Mouse (Mus musculus) C2C12 (cell line): ENCODE measurements around the gene Crygn. TPM values are rescaled to one million over a fixed set of nuclear protein-coding genes. Genes with fewer than 3 reads are reported as not detected.

Experiments used
- H3K27me3 ChIP-seq: one replicate; pipeline ENCODE4 v1.6.1; 2011; ENCODE audit not compliant: control insufficient read depth, insufficient read depth, insufficient read length
- H3K36me3 ChIP-seq: one replicate; pipeline ENCODE4 v1.6.1; 2011; ENCODE audit not compliant: control insufficient read depth, insufficient read depth
- H3K4me3 ChIP-seq: one replicate; pipeline ENCODE4 v1.5.1; 2011; ENCODE audit warnings: mild to moderate bottlenecking, control low read depth; ENCODE audit not compliant: poor library complexity, insufficient read depth, severe bottlenecking
- H3K79me2 ChIP-seq: one replicate; pipeline ENCODE4 v1.6.1; 2011; ENCODE audit not compliant: control insufficient read depth, insufficient read depth
- H3K79me3 ChIP-seq: one replicate; pipeline ENCODE4 v1.6.1; 2011; ENCODE audit warnings: low read depth, control low read depth
- H3ac ChIP-seq: one replicate; pipeline ENCODE3; 2011; ENCODE audit warnings: low read depth; ENCODE audit not compliant: control insufficient read depth, insufficient read length
- CEBPB ChIP-seq: IDR thresholded peaks from one replicate; pipeline ENCODE4 v1.6.1; 2011; ENCODE audit warnings: low read depth, mild to moderate bottlenecking, control low read depth, moderate library complexity
- CTCF ChIP-seq: IDR thresholded peaks from one replicate; pipeline ENCODE4 v1.5.1; 2011; ENCODE audit not compliant: control insufficient read depth, insufficient read depth, insufficient read length
- FOSL1 ChIP-seq: IDR thresholded peaks from one replicate; pipeline ENCODE4 v1.8.0; 2011; ENCODE audit warnings: mild to moderate bottlenecking, low read length; ENCODE audit not compliant: poor library complexity, insufficient read depth, severe bottlenecking
- MAX ChIP-seq: IDR thresholded peaks from one replicate; pipeline ENCODE4 v1.6.1; 2011; ENCODE audit warnings: mild to moderate bottlenecking, control low read depth
- MYOD1 ChIP-seq: IDR thresholded peaks from one replicate; pipeline ENCODE4 v1.6.1; 2011; ENCODE audit warnings: low read depth; ENCODE audit not compliant: control insufficient read depth, insufficient read length
- MYOG ChIP-seq: IDR thresholded peaks from one replicate; pipeline ENCODE4 v1.6.1; 2011; ENCODE audit not compliant: control insufficient read depth, insufficient read length; ENCODE audit errors: extremely low read depth
- USF1 ChIP-seq: IDR thresholded peaks from one replicate; pipeline ENCODE4 v1.6.1; 2011; ENCODE audit warnings: low read depth, mild to moderate bottlenecking, control low read depth, moderate library complexity
- polyA plus RNA-seq: library from polyadenylated mRNA; unstranded; fragments of >200 nt; fragmentation: generic; extraction: Trizol; gene quantifications from one replicate; pipeline ENCODE4 v1.2.1, GENCODE M21; 2012; ENCODE audit warnings: missing spikeins

Gene Crygn
- polyA plus RNA-seq, 1 experiment: not detected

- no peaks in the 10 kb centered on the region for H3K36me3 ChIP-seq
- H3ac ChIP-seq: no peak overlapping the region
- TF ChIP-seq USF1: no peak
- TF ChIP-seq MYOD1: no peak
- no peak for TF ChIP-seq FOSL1
- TF ChIP-seq MYOG: no peak
- TF ChIP-seq MAX: no peak
- no peak for TF ChIP-seq CEBPB
- no peak for TF ChIP-seq CTCF
- peaks cover 36% of the 10 kb centered on the region for H3K27me3 ChIP-seq
- H3K79me2 ChIP-seq: no peaks in the 10 kb centered on the region
- H3K4me3 ChIP-seq: no peak overlapping the region
- H3K79me3 ChIP-seq: no peaks in the 10 kb centered on the region
Observed at GRCm38 (mm10) chr5:24724805-24725204, 33.0 kb downstream of the Crygn start.

- Histone ChIP-seq H3K36me3 (no peaks in the 10 kb centered on the region), H3ac (no peak overlapping the region), H3K4me3 (no peak overlapping the region), H3K27me3 (peaks cover 30% of the 10 kb centered on the region), H3K79me2 (no peaks in the 10 kb centered on the region), H3K79me3 (no peaks in the 10 kb centered on the region)
- no peak for TF ChIP-seq FOSL1
- TF ChIP-seq USF1: no peak
- TF ChIP-seq MYOD1: no peak
- TF ChIP-seq MYOG: no peak
- no peak for TF ChIP-seq CEBPB
- TF ChIP-seq CTCF: no peak
- TF ChIP-seq MAX: no peak
Observed at GRCm38 (mm10) chr5:24724270-24724634, 33.6 kb downstream of the Crygn start.

- no peaks in the 10 kb centered on the region for H3K36me3 ChIP-seq
Observed at GRCm38 (mm10) chr5:24723527-24724269, 34.1 kb downstream of the Crygn start.

GRCm38 (mm10) chr5:24719852-24720251 is 38.0 kb downstream of the Crygn start:
- H3K4me3 ChIP-seq: no peak overlapping the region
- H3K79me3 ChIP-seq: no peaks in the 10 kb centered on the region
- peaks cover 31% of the 10 kb centered on the region for H3K27me3 ChIP-seq
- no peaks in the 10 kb centered on the region for H3K79me2 ChIP-seq
- no peak for TF ChIP-seq MYOG
- TF ChIP-seq USF1: no peak
- no peak for TF ChIP-seq FOSL1
- no peak for TF ChIP-seq CTCF
- no peak for TF ChIP-seq MYOD1
- TF ChIP-seq MAX: no peak
- TF ChIP-seq CEBPB: no peak
- no peaks in the 10 kb centered on the region for H3K36me3 ChIP-seq
- H3ac ChIP-seq: no peak overlapping the region

More at GRCm38 (mm10) chr5:24723527-24724269, 34.1 kb downstream of the Crygn start:
- Histone ChIP-seq H3K4me3 (no peak overlapping the region), H3K79me3 (no peaks in the 10 kb centered on the region), H3ac (no peak overlapping the region), H3K79me2 (no peaks in the 10 kb centered on the region), H3K27me3 (peaks cover 30% of the 10 kb centered on the region)
- TF ChIP-seq FOSL1: no peak
- TF ChIP-seq CEBPB: no peak
- TF ChIP-seq CTCF: no peak
- no peak for TF ChIP-seq MYOG
- TF ChIP-seq MYOD1: no peak
- no peak for TF ChIP-seq MAX
- TF ChIP-seq USF1: no peak

- H3K4me3 ChIP-seq: no peak overlapping the region
- H3K36me3 ChIP-seq: no peaks in the 10 kb centered on the region
- no peak for TF ChIP-seq MAX
- TF ChIP-seq FOSL1: no peak
- no peak for TF ChIP-seq MYOD1
- TF ChIP-seq USF1: no peak
- no peak for TF ChIP-seq CEBPB
- no peak for TF ChIP-seq MYOG
- TF ChIP-seq CTCF: no peak
- no peak overlapping the region for H3ac ChIP-seq
- H3K79me2 ChIP-seq: no peaks in the 10 kb centered on the region
- no peaks in the 10 kb centered on the region for H3K79me3 ChIP-seq
- peaks cover 27% of the 10 kb centered on the region for H3K27me3 ChIP-seq
Observed at GRCm38 (mm10) chr5:24718076-24718475, 39.7 kb downstream of the Crygn start.
